Mouse (Mus musculus) liver, postnatal 0 days (tissue): ENCODE results near the gene Cc2d2b.

Source experiments
- CTCF ChIP-seq: sonication (generic); IDR thresholded peaks from 2 replicates; pipeline ENCODE4 v1.5.1; 2016; ENCODE audit warnings: antibody characterized with exemption, low read depth
- EP300 ChIP-seq: IDR thresholded peaks from 2 replicates; pipeline ENCODE4 v1.6.1; 2016; ENCODE audit warnings: antibody characterized with exemption, low read depth, mild to moderate bottlenecking

DNA sequence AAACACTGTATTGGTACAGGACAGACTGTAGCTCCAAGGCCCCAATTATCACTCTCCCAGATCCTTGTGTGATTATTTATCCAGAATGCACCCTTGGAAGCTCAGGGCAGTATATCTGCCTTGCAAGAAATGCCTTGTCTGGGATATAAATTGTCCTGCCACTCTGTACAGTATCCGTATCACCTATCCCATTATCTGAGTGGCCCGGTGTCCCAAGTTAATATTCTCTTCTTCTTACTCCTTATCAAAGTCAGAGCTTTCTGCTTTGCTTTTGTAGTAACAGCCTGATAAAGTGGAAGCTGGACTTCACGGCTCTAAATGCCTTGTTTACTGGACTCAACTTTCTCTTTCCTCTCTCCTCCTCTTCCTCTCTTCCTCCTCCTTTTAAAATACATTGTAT, 64.2 kb downstream of the Cc2d2b start:
- no peak for TF ChIP-seq CTCF
- no peak for TF ChIP-seq EP300
